Mouse (Mus musculus) brain, adult 2 months (tissue): Measurements from ENCODE around the gene Zp2.

Source experiments
- DNase-seq: peaks from one replicate; pipeline ENCODE4 v3.0.0; 2011; ENCODE audit warnings: low read depth, low spot score

The Zp2 gene

DNA sequence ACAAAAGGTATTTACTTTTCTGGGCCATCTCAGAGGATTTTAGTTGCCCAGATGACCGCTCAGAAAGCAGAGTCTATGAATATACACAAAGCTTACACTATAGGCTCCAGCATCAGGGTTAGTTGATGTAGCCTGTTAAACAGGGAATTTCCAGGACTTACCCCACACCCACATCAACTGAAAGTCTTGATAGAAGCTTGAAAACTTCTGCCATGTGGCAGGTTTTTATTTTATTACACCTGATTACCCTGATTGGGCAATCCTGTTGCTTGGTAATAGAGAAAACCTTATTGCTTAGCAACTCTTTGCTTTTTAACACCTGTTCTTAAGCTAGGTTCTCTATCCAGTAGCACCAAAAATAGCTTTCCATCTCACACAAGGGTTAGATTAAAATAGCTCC lies 2.3 kb downstream of the Zp2 start:
- DNase-seq: peak; percentile 22

DNA sequence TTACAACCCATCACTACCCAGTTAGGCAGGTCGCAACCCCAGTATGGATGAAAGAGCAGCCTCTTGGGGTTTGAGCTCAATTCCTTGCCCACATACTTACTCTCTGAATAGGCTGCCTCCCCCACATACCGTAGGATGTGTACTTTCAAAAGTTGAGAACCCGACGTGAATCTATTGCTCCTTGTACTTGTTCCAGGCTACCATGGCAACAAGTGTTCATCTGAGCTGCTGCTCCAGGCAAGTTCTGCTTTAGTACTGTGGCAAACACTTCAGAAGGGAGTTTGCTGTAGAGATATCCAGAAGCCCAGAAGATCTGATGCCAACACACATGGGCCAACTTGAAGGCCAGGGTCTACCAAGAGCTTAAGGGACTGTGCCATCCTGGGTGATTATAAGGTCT lies 16.1 kb downstream of the Zp2 start:
- DNase-seq: peak; percentile 76

DNA sequence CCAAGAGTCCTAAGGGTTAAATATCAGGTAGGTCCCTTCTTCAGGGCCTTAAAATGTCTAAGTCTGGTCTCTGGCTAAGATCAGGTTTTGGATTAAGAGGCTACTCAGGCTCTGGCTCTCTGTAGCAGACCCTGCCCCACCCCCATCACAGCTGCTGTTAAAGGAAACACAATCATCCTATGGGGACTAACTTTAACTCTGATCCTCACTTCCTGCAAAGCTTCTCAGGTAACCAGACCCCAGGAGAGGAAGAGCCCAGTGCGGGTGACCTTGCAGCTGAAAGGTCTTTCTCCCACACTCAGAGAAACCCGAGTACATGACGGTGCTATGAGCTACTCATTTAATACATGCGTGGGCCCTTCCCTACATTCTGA lies 17.4 kb downstream of the Zp2 start:
- no peak for DNase-seq

DNA sequence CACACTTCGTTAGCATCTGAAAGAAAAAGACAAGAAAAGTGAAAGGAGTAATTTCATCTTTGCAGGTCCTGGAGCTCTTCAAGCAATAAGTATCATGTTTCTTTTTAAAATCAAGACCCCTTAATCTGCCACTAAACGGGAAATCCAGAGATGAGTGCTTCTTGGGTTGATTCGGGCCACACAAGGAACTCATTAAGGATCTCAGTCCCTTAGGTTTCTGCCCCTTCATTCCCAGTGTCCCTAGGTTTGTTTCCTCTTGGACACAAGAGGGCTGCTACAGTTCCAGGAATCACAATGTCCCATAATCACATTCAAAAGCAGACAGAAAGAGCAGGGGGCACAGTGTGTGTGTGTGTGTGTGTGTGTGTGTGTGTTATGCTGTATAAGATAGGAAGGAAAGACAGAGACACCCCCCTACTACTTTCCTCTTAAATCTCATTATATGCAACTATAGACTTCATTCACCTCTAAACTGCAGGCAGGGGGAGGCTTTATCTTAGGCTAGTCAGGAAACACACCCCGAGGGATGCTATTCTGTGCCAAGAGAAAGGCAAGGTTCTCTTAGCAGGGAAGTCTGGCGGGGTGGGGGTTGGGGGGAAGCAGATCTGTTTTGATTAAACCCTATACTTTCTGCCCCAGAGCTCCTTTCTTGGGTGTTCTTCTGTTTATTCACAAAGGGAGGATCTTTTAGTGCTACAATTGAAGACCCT lies 18.0 kb downstream of the Zp2 start:
- DNase-seq: no peak

DNA sequence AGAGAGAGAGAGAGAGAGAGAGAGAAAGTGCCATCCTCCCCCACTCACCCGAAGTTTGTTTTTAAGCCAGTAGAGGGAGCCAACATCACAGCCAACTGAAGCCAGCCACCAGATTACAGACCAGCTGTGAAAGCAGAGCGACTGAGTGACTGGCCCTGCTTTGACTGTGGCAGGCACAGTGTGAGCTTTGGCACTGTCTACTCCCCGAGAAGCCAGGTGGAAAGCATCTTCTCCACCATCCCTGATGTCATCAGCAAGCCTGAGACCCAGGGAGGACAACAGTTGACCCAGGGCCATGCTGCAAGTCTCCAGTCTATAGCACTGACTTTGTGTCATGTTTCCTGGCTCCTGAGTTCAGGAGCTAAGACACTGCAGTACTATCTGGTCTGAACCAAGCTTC lies 20.2 kb downstream of the Zp2 start:
- peak; percentile 85 for DNase-seq

DNA sequence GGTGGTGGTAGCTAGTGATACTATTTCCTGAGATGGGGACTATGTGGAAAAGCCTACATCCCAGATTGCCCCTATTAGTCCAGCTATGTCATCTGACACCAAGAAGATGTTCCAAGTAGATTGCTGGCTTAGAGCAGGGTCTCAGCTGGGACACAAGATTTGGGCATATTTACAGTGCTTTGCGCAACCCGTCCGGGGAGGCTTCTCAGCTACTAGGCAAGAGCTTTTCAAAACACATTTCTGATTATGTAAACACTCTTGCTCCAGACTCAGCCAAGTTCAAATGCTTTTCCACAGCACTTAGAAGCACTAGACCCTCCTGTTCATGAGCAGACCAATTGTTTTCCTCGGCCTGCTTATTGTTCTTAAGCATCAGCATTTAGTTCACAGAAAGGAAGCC lies 21.3 kb downstream of the Zp2 start:
- DNase-seq: no peak

DNA sequence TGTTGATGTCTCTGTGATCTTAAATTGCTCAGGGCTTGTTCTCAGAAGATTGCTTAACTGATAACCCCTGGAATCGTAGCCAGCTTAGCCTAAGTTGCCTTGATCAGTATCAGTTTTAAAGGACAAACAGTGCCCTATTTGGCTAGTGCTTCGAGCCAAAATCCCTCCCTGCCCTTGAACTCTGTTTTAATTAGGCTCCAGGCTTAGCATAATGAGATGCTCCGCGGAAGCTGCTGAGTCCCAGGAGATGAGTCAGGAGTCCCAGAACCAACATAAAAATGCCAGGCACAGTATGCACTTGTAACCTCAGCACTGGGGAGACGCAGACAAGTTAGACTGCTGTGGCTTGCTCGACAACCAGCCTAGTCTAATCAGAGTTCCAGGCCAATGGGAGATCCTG lies 27.6 kb downstream of the Zp2 start:
- DNase-seq: peak; percentile 47

DNA sequence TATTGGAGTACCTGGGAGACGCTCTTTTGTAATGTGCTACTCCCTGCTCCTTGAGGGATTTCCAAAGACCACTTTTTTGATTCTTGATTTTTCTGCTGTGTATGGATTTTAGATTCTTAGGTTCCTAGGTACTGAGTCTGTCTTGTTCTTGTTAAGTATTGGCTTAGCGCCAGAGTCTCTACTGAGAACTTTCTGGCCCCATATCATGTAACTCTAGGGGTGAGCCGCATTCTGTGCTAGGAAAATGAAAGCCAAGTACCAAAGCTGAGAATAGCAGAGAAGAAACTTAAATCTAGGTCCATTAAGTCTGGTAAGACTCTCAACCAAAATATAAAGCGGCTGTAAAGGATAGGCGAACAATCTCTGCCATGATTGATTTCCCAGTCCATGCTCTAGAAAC lies 28.1 kb downstream of the Zp2 start:
- no peak for DNase-seq

DNA sequence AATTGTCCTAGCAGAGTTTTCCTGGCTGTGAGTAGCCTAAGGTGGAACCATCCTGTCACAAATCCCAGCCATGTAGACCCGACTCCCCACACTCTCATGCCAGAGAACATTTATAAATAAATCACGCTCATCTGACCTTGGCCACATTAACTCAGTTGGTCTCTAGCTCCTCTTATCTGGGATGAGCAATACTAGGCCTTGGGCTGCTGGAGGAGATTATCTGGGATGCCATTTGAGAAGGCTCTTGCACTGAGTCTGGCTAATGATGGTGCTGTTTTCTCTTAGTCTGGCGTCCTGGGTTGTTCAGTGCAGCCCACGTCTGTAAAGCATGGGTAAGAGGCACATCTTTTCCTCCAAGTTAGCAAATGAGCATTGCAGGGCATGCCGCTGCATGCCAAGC lies 35.4 kb downstream of the Zp2 start:
- DNase-seq: no peak

DNA sequence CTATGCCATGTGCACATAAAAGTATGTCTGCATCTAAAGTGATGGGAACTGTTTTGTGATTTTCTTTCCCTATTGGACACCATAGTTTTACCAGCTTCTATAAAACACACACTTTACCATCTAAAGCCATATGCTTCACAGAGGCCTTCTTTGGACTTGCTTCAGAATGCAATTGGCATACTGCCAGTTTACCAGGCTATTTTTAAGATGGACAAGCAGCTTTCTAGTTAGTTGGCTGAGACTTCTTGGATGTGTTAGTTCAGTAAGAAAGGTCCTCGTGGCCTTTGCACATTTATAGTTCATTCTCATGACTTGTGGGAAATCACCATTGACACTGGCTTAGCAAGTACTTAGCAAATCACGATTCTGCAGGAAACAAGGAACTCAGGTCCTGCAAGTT lies 38.7 kb downstream of the Zp2 start:
- peak; percentile 73 for DNase-seq

DNA sequence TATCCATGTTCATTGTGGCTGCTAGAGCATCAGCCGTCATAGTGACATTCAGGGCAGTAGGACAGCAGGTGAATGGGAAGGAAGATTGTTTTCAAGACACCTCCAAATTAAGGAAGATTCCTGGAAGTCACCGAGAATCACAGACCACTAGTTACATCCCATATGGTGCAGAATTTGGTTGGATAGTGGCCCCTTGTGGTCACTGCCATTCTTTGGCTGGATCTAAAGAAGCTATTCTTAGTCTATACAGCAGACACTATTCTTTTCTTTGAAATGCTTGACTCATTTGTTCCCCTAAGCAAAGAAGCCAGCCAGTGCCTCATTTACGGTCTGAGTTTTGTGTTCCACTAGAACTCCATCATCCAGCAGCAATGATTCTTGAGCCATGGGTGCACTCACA lies 40.1 kb downstream of the Zp2 start:
- DNase-seq: peak; percentile 57

DNA sequence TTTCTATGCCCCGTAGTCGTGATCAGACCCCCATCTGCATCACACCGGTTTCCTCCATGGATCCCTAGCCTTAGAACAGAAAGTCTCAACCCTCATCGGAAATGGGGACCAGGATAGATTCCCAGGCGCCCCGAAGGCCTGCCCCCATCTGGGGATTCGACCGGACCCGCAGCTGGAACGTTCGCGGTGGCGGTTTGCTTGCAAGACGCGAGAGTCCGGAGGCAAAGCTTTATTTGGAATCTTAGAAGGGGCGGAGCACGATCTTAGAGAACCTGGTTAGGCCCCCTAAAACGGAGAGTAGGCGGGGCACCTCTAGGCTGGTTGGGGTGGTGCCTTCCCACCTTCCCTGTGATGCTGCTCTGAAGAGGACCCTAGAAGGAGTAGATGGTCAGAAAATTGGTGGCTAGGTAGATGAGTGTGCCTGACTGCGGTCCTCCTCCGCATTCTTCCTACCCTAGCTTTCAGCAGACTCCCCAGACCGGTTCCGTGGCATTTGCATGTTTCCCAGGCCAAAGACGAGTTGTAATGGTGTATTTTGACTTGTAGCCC lies 42.0 kb downstream of the Zp2 start:
- DNase-seq: peak; percentile 45

DNA sequence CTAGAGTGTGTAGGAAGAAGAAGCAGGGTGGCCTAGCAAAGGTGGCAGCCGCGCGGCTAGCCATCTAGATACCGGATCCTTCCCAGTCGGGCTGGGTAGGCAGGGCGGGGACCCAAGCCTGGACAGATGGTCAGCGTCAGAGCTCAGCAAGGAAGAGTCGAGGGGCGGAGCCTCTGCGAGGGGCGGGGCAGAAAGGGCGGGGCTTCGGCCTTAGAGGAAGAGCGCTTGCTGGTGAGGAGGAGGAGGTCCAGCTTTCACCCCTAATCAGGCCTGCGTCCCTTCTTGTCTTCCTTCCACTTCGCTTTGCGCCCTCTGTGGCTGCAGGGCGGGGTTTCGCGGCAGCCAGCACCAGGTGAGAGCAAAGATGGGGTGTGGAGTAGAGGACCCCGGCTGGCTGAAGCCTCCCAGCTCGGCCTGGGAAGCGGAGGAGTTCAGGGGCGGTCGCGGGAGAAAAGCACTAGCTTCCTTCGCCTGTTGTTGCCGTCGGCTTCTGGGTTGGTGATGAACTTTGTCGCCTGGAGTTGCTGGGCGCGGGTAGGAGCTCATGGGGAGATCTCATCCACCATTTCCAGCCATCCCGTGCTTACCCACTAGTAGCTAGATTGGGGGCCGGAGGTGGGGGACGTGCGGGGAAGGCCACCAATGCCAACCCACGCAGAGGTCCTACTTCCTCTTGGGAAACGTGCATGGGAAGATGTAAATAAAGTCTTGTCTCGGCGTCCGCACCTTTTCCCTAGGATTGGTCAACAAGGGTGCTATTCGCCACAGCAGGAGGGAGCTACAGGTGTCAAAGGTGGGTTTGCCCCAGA lies 42.7 kb downstream of the Zp2 start, which contains the start of gene Tmem159:
Gene Tmem159, plus strand, starts transcription at position 190 of the 809 bp plus-strand sequence.
- DNase-seq: peak; percentile 92

DNA sequence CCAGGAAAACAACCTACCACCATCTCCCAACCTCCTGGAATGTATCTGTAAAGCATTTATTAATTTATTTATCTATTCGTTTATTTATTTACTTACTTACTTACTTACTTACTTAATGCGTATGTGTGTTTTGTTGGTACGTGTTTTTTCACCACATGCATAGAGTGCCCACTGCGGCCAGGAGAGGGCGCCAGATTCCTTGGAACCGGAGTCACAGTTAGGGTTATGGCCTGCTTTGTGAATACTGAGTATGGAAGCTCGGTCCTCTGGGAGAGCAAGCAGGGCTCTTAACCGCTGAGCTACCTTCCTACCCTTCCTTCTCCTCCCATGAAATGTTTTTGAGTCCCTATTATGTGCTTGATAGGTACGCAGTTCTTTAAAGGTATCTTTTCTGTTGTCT lies 46.7 kb downstream of the Zp2 start:
- peak; percentile 60 for DNase-seq

DNA sequence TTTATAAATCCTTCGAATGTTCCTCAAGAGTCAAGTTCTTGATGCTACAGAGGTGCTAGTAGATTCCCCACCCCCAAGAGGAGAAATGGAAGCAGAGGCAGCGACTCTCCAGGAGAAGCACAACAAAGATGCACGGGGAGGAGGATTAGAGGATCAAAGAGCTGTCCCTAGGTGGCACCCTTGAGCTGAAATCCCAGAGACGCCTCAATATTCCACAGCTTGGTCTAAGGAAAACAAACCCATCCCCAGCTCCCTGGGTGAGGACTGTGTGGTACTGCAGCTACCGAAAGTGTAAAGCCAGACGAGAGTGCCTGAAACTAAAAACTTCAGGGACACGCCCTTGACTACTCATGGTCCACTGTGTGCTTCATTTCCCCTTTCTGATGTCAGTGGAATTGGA lies 47.2 kb downstream of the Zp2 start:
- DNase-seq: peak; percentile 81

DNA sequence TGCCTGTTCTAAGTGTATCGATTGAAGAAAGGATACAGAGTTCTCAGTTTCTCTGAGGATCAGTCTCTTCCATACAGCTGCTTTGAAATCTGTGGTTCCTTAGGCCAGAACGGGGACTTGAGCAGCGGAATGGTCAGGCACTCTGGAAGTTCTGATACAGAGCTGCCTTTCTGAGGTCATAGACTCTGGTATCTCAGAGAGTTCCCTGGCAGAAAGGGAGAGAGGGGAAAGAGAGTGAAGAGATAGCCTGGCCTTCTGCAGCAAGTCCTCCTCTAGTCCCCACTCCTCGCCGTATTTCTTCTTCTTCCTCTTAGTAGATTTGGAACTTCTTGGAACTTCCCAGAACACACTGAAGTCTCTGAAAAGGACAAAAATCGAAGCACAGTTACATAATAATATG lies 49.9 kb downstream of the Zp2 start, which contains the start of gene Dnah3:
Gene Dnah3, minus strand, starts transcription at position 101 of the 400 bp plus-strand sequence.
- no peak for DNase-seq

DNA sequence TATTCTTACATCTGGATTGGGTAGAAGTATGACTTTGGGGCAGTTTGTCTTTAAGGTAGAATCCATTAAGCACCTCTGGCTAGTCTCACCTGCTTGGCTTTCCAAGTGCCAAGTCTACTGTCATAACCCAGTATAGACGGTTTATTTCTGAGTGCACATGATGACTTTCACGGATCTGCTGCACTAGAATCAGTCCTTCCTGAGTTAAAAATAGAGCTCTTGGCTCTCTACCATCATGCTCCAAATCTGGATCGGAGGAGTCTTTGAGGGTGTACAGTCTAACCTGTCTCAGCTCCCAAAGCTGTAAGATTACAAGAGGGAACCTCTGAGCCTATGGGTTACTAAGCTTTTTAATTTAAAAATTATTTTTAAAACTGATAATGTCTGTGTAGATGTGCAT lies 50.9 kb downstream of the Zp2 start:
- peak; percentile 76 for DNase-seq

DNA sequence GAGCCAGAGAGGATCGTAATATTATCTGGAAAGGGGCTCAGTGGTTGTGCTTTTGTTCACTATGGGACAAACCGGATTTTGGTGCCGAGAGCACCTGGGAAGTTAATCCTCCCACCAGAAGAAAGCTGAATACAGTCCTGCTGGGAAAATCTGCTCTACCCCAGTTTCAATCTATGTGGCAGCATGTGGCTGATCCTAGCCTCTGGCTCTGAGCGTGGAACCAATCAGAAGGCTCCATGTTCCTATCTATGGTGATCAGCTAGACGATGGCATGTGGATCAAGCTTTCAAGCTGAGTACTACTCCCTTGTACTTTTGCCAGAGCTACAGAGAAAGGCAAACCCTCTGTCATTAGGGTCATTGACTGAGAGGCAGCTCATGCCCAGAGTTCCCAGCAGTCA lies 52.1 kb downstream of the Zp2 start:
- DNase-seq: no peak

DNA sequence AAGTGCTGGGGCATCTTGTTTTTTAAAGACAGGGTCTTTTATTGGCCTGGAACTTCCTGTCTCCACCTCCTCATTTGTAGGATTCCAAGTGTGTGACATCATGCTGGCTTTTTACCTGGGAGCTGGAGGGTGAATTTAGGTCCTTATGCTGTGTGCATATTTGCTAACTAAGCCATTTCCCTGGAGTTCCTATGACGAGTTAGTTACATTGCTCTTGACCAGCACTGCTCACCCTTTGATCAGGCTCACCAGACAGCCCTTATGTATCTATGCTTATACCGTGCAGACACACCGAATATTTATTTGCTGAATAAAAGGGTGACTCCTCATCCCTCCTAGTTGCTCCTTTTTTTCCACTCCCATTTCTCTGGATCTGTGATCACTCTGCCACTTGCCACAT lies 64.9 kb downstream of the Zp2 start:
- no peak for DNase-seq
